Mouse (Mus musculus) 416B (cell line): ENCODE results near the gene Xpc.
A peak's percentile ranks its signal among the peaks of the same experiment; 100 is the strongest.

Source experiments
- DNase-seq: peaks from one replicate; pipeline ENCODE4 v3.0.0; 2011; ENCODE audit warnings: low read depth

Xpc gene

GRCm38 (mm10) chr6:91522816-91523215 is 7.1 kb upstream of the Xpc start:
- DNase-seq: no peak

- peak; percentile 10 for DNase-seq
These were observed 2.8 kb upstream of the Xpc start for GRCm38 (mm10) chr6:91518454-91519020.

GRCm38 (mm10) chr6:91514737-91515362 is 838 bp downstream of the Xpc start:
- DNase-seq: peak; percentile 52

- DNase-seq: peak; percentile 12
These were observed 1.6 kb downstream of the Xpc start for GRCm38 (mm10) chr6:91514135-91514534.

DNA sequence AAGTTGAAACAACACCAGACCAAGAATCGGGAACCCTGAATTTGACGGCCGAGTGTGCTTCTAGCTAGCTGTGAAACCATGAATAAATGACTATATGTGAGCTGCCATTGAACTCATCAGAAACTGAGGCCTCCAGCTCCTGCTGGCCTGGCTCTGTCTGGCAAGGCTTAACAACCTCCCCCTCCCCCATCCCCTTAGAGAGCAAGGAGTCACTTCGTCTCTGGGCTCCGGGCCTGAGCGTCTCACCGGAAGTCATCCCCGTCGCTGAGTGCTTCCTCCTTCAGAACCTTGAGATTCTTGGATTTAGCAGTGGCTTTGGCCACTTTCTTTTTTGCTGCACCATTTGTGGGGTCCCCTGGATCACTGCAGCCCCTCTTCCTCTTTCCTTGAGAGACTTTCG is 5.5 kb downstream of the Xpc start:
- no peak for DNase-seq

- peak; percentile 84 for DNase-seq
These were observed 6.4 kb downstream of the Xpc start for GRCm38 (mm10) chr6:91509326-91509725.

DNA sequence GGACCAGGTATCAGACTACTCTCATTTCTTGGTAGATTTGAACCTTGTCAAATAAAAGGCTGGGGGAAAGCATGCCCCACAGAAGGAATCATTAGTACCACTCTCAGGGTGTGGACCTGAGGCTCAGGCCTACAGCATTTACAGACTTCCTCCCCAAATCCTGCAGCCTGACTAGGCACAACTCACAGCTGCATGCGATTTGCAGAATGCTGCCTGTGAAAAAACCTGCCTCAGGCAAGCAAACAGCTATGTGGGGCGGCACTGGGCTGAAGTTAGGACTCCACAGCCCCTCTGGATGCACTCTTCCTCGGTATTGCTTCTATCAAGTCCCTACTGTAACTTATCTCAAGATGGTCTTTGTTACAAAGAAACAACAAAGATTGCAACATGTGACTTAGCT is 7.6 kb downstream of the Xpc start:
- no peak for DNase-seq

GRCm38 (mm10) chr6:91506036-91506435 is 9.7 kb downstream of the Xpc start:
- DNase-seq: peak; percentile 95

- DNase-seq: no peak
These were observed 12.4 kb downstream of the Xpc start for GRCm38 (mm10) chr6:91503302-91503701.

- no peak for DNase-seq
These were observed 21.2 kb downstream of the Xpc start for GRCm38 (mm10) chr6:91494526-91494925.

DNA sequence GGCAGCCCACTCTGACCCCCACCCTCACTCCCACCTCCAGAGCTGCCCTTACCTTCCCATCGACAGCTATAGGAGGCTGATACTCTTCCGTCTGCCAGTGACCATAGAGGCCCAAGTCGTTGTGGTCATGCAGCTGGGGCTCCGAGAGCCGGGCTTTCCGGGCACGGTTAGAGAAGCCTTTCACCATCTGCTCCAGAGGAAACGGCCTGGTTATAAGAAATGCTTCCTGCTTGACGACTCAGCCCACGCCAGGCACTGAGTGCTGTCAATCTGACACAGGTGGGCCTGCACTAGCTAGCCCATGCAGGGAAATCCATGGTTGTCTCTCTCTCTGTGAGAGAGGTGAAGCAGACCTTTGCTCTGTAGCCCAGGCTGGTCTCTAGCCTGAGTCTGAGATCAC is 22.6 kb downstream of the Xpc start:
- DNase-seq: peak; percentile 91

DNA sequence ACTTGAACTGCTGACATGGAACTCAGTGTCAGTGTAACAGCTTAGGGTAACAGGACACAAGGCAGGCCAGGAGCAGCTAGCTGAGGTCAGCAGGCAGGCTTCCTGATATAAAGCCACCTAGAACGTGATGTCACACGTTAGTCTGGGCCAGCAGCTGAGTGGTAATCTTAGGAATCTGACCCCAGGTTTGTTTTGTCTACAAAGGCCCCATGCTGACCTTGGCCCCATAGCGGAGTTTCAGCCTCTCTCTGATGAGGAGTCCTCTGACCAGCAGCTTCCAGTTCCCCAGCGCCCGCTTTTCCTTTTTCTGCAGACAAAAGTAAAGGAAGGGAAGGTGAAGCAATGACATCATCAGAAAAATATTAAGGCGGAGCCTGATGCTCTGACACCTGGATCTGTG is 24.7 kb downstream of the Xpc start:
- peak; percentile 16 for DNase-seq

DNA sequence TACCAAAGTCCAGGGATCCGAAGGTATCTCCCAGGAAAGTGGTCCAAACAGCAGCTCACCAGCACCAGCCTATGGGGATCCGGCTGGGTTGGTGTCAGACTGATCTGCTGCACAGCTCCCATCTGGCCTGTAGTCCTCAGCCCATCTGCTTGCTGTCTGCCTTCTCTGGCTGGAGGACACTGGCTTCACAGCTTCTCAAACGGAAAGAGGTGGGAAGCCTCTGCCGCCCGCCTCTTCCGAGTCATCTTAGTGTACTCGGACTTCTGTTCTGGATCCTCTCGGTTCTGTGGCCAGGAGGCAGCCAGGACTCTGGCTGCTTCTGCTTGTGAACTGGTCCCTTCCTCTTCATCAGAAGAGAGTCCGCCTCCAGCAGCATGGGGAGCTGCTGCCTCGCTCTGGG is 25.8 kb downstream of the Xpc start:
- no peak for DNase-seq

- peak; percentile 97 for DNase-seq
These were observed 27.0 kb downstream of the Xpc start for GRCm38 (mm10) chr6:91488496-91489212.

DNA sequence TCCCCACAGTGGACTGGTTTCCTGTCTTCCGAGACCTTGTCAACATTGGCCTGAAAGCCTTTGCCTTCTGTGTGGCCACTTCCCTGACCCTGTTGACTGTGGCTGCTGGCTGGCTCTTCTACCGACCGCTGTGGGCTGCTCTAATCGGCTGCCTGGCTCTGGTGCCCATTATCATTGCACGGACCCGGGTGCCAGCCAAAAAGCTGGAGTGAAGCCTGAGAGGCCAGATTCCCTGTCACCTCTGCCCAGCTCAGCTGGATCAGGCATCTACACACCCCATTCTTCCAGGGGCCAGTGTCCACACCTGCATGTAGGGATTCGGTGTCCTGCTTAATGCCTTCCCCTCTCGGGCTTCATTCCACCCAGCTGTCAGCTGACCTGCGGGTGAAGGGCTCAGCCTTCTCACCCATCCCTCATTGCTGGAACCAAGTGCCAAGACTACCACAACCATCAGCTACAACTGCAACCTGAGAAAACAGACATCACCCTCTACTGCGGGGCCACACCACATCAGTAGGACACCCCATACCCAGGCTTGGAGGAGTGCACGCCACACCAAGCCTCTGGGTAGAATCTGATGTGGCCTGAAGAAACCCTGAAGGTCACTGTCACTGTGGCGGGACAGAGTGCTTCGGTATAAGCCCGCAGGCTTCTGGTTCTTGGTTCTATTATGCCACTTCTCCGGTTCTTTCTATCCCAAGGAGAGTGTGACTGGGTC is 28.8 kb downstream of the Xpc start:
- DNase-seq: no peak

- no peak for DNase-seq
These were observed 32.3 kb downstream of the Xpc start for GRCm38 (mm10) chr6:91483371-91483770.

GRCm38 (mm10) chr6:91476541-91476940 is 39.1 kb downstream of the Xpc start:
- DNase-seq: peak; percentile 46

- peak; percentile 70 for DNase-seq
These were observed 41.1 kb downstream of the Xpc start for GRCm38 (mm10) chr6:91474441-91475190.

DNA sequence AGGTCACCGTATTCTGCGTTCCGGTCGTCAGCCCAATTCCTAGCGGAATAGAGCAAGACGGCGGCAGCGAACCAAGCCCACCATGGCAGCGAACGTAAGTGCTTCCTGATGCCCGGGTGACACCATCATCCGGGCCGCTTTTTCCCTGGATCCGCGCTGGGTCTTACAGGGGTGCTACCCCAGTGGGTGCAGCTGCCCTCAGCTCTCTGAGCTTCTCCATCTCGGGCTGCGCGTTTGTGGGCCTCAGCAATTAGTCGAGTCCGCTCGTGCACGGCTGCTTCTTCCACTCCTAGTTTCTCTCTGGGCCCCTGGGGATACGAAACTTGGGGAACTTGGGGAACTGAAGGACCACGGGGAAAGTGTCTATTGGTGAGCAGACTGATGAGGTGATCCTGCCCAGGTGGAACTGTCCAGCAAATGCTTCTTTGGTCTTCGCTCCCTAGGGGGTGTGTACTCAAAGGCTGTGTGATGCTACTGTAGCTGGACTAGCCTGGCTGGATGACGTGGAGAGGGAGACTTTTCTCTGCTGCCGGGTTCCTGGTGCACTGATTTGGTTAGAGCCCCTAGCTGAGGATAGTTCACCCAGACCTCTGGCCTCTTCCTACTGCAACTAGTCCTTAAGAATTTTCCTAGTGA is 41.8 kb downstream of the Xpc start:
- peak; percentile 64 for DNase-seq

DNA sequence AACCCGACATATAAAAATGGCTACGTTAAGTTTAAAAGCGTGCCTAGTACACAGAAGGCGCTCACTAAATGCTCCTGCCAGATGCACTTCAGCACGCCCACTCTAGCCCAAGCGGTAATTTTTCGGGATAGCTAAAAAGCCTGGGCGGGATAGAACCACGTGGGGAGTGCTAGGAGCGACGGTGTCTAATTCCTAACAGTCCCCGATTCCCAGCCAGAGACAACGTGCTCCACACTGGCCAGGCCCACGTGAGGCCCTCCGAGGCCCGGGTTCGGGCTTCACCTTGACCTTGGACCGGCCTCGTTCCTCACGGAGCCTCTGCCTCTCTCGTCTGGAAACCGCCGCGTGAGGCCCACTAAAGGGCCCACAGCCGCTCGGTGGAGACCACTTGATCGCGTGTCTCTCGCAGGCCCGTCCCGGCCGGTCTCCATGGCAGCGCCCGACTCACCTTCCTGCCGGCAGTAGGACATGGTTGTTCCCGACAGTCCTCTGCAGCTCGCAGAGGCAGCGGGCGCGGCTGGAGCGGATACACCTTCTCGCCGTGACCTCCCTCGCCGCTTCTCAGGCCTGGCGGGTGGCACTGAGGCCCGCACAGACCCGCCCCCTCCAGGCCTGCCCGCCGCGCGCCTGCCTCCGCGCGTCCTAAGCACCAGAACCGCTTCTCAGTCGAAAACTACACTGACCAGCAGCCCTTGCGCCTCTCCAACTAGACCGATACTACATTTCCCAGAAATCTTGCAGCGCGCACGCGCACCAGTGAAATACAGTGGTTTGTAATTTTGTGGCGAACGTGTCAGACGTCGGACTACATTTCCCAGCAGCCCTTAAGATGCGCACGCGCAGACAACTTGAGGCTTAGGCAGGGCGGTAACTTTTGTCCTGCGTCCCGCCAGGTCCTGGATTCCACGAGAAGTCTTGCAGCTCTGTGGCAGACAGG is 42.6 kb downstream of the Xpc start, which contains the start of the genes Chchd4 and Tmem43:
TSS of gene Chchd4 (minus strand) at position 679 of the 937 bp plus-strand sequence.
TSS of gene Tmem43 (plus strand) at position 836 of the 937 bp plus-strand sequence.
- DNase-seq: peak; percentile 100
